Mouse (Mus musculus) kidney, adult 2 months (tissue): ENCODE data around the gene Samd1. TPM values are rescaled to one million over a fixed set of nuclear protein-coding genes. Genes with fewer than 3 reads are reported as not detected.

Experiments used
- DNase-seq: peaks from one replicate; pipeline ENCODE4 v3.0.0; 2021
- H3K27ac ChIP-seq: fragments of 200-500 bp; 2 replicates; pipeline ENCODE4 v1.5.1; 2012; ENCODE audit warnings: low read depth, low read length, control low read depth, inconsistent platforms; ENCODE audit not compliant: insufficient read depth
- H3K27me3 ChIP-seq: fragments of 200-500 bp; replicated peaks from 2 replicates; pipeline ENCODE4 v1.6.1; 2012; ENCODE audit warnings: mild to moderate bottlenecking, moderate library complexity, low read length, inconsistent platforms; ENCODE audit not compliant: control insufficient read depth, insufficient read depth
- H3K36me3 ChIP-seq: fragments of 200-500 bp; 2 replicates; pipeline ENCODE4 v1.6.1; 2012; ENCODE audit warnings: mild to moderate bottlenecking, moderate library complexity, low read length, inconsistent platforms; ENCODE audit not compliant: control insufficient read depth, insufficient read depth
- H3K4me1 ChIP-seq: fragments of 200-500 bp; 2 replicates; pipeline ENCODE4 v1.6.1; 2011; ENCODE audit warnings: low read length; ENCODE audit not compliant: control insufficient read depth, insufficient read depth
- H3K4me3 ChIP-seq: fragments of 200-500 bp; 2 replicates; pipeline ENCODE4 v1.5.1; 2011; ENCODE audit warnings: mild to moderate bottlenecking, low read depth, low read length, control low read depth; ENCODE audit not compliant: insufficient read depth
- CTCF ChIP-seq: fragments of 200-500 bp; conservative IDR thresholded peaks from 2 replicates; pipeline ENCODE4 v1.5.1; 2011; ENCODE audit warnings: low read depth, mild to moderate bottlenecking, control low read depth, low read length, moderate library complexity, mixed read lengths; ENCODE audit not compliant: insufficient read depth, insufficient read length
- POLR2A ChIP-seq: fragments of 200-500 bp; IDR thresholded peaks from one replicate; pipeline ENCODE4 v1.6.1; 2011; ENCODE audit warnings: low read depth, low read length, control low read depth
- WGBS: fragments of 180-500 bp; shearing (Covaris S2); methylation state at CpG from one replicate; pipeline ENCODE4 v1.1.7; 2018; 5-methylcytosine and 5-hydroxymethylcytosine counted together
- polyA plus RNA-seq: library from polyadenylated mRNA; depleted of rRNA; stranded (reverse); fragments of >200 nt; gene quantifications from 2 replicates; pipeline ENCODE4 v1.2.3, GENCODE M21; 2012

Samd1 gene
- polyA plus RNA-seq, 1 experiment: 37.2 TPM

DNA sequence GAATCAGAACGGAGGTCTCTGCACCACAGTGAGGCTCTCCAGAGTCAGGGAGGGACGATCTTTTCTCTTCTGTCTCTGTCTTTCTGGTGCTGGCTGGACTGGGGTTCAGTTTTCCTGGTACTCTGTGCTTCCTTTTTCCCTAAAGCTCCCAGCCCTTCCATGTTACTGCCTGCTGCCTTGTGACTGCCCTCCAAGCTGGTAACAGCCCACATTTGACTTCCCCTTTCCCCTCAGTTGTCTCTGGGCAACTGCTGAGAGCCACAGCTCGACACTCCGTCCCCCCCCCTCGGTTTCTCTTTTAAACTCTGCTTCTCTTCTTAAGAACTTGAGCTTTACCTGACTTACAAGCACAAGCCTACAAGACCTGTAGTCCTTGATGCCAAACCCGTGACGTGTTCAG, 8.2 kb upstream of the Samd1 start:
- Histone ChIP-seq H3K4me3 (no peak overlapping the region), H3K36me3 (peaks cover 1% of the 10 kb centered on the region; the same call in 1 of the 2 replicates), H3K27ac (no peak overlapping the region), H3K4me1 (no peaks in the 10 kb centered on the region), H3K27me3 (no peaks in the 10 kb centered on the region)
- DNase-seq: no peak
- TF ChIP-seq CTCF (no peak), POLR2A (no peak)
- WGBS: 83% methylated on average over 7 of the region's 7 CpGs

DNA sequence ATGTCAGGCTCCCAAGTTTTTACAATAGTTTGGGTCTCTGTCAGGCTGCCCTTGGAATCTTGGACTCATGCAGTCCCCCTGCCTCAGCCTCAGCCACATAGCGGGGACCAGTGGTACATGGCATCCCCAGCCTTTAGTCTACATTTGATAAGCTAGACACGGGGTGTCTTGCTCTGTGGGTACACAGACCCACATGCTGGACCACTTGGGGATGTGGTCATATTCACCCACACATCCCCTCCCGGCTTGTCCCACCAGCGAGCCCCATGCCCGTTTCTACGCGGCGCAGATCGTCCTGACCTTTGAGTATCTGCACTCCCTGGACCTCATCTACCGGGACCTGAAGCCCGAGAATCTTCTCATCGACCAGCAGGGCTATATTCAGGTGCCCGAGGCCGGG, 7.3 kb upstream of the Samd1 start:
- TF ChIP-seq POLR2A (no peak), CTCF (no peak)
- WGBS: 93% methylated on average over 14 of the region's 14 CpGs
- Histone ChIP-seq H3K36me3 (peaks cover 1% of the 10 kb centered on the region; the same call in 1 of the 2 replicates), H3K4me1 (no peaks in the 10 kb centered on the region), H3K4me3 (no peak overlapping the region), H3K27me3 (no peaks in the 10 kb centered on the region), H3K27ac (no peak overlapping the region)
- no peak for DNase-seq

GRCm38 (mm10) chr8:83992488-83992887, 5.0 kb upstream of the Samd1 start:
- TF ChIP-seq POLR2A (no peak), CTCF (no peak)
- Histone ChIP-seq H3K4me1 (no peaks in the 10 kb centered on the region), H3K4me3 (no peak overlapping the region), H3K36me3 (peaks cover 1% of the 10 kb centered on the region; the same call in 1 of the 2 replicates), H3K27ac (no peak overlapping the region), H3K27me3 (no peaks in the 10 kb centered on the region)
- DNase-seq: no peak
- 88% methylated on average over 2 of the region's 2 CpGs for WGBS

DNA sequence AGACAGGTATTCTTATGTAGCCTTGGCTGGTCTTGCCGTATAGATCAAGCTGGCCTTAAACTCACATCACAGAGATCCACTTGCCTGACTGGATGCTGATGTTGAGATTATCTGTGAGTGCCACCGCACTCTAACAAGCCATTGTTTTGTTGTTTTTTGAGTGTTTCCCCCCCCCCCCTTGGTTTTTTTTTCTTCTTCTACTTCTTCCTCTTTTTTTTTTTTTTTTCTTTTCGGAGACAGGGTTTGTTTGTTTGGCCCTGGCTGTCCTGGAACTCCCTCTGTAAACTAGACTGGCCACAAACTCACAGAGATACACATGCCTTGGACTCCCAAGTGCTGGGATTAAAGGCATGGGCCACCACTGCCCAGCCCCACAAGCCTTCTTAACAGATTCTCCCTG, 3.4 kb upstream of the Samd1 start:
- 86% methylated on average over 3 of the region's 3 CpGs for WGBS
- TF ChIP-seq CTCF: no peak
- no peak for TF ChIP-seq POLR2A
- Histone ChIP-seq H3K36me3 (peaks cover 1% of the 10 kb centered on the region; the same call in 1 of the 2 replicates), H3K4me3 (no peak overlapping the region), H3K27me3 (no peaks in the 10 kb centered on the region), H3K4me1 (peaks cover 3% of the 10 kb centered on the region; the same call in 1 of the 2 replicates), H3K27ac (no peak overlapping the region)
- DNase-seq: no peak

GRCm38 (mm10) chr8:83995973-83996372, 1.5 kb upstream of the Samd1 start:
- Histone ChIP-seq H3K27ac (no peak overlapping the region; the same call in 1 of the 2 replicates), H3K27me3 (no peaks in the 10 kb centered on the region), H3K36me3 (no peaks in the 10 kb centered on the region), H3K4me3 (no peak overlapping the region; the same call in 1 of the 2 replicates), H3K4me1 (peaks cover 7% of the 10 kb centered on the region; the same call in 1 of the 2 replicates)
- no peak for DNase-seq
- 38% methylated on average over 12 of the region's 12 CpGs for WGBS
- TF ChIP-seq POLR2A (no peak), CTCF (no peak)

- Histone ChIP-seq H3K27me3 (no peaks in the 10 kb centered on the region), H3K4me1 (peaks cover 7% of the 10 kb centered on the region; the same call in 1 of the 2 replicates), H3K4me3 (peak overlapping the region; percentile 61), H3K27ac (peak overlapping the region; percentile 96), H3K36me3 (no peaks in the 10 kb centered on the region)
- 1% methylated on average over 66 of the region's 103 CpGs for WGBS
- DNase-seq: peak; percentile 96
- TF ChIP-seq CTCF: no peak
- TF ChIP-seq POLR2A: peak; percentile 63
Observed at GRCm38 (mm10) chr8:83996567-83997505, 636 bp upstream of the Samd1 start.
